Mouse (Mus musculus) myocyte (in vitro differentiated cells): ENCODE data around the gene Gnas. TPM values are rescaled to one million over a fixed set of nuclear protein-coding genes. Genes with fewer than 3 reads are reported as not detected.

Experiments
- H3K27me3 ChIP-seq: one replicate; pipeline ENCODE4 v1.6.1; 2011; ENCODE audit not compliant: control insufficient read depth, insufficient read depth, insufficient read length
- H3K36me3 ChIP-seq: one replicate; pipeline ENCODE4 v1.6.1; 2011; ENCODE audit not compliant: control insufficient read depth, insufficient read depth
- H3K4me2 ChIP-seq: one replicate; pipeline ENCODE4 v1.6.1; 2011; ENCODE audit warnings: low read depth, control low read depth
- H3K4me3 ChIP-seq: one replicate; pipeline ENCODE4 v1.5.1; 2011; ENCODE audit warnings: mild to moderate bottlenecking, control low read depth, moderate library complexity
- H3K79me2 ChIP-seq: one replicate; pipeline ENCODE4 v1.6.1; 2011; ENCODE audit not compliant: control insufficient read depth, insufficient read depth
- H3ac ChIP-seq: one replicate; pipeline ENCODE4 v1.6.1; 2011; ENCODE audit not compliant: control insufficient read depth, insufficient read length
- CEBPB ChIP-seq: IDR thresholded peaks from 2 replicates; pipeline ENCODE4 v1.6.1; 2011; ENCODE audit warnings: mild to moderate bottlenecking, moderate library complexity; ENCODE audit not compliant: poor library complexity, insufficient read depth, severe bottlenecking
- E2F4 ChIP-seq: IDR thresholded peaks from one replicate; pipeline ENCODE4 v1.6.1; 2011; ENCODE audit warnings: mild to moderate bottlenecking, control low read depth, moderate library complexity; ENCODE audit not compliant: insufficient read depth
- MAX ChIP-seq: IDR thresholded peaks from one replicate; pipeline ENCODE4 v1.6.1; 2011; ENCODE audit warnings: low read depth, mild to moderate bottlenecking, control low read depth
- MYOD1 ChIP-seq, 3 experiments: IDR thresholded peaks; one replicate each; pipeline ENCODE4 v1.6.1; 2011; ENCODE audit warnings: control low read depth in 2 of 3, low read depth in 2 of 3, mild to moderate bottlenecking in 2 of 3, moderate library complexity in 1 of 3; ENCODE audit not compliant: insufficient read length in 2 of 3, control insufficient read depth in 1 of 3
- MYOG ChIP-seq, 3 experiments: IDR thresholded peaks; one replicate each; pipeline ENCODE4 v1.6.1; 2011; ENCODE audit warnings: control low read depth in 2 of 3, low read depth in 2 of 3, mild to moderate bottlenecking in 2 of 3; ENCODE audit not compliant: insufficient read length in 2 of 3, control insufficient read depth in 1 of 3, insufficient read depth in 1 of 3
- POLR2A ChIP-seq: IDR thresholded peaks from one replicate; pipeline ENCODE4 v1.6.1; 2011; ENCODE audit warnings: low read depth, mild to moderate bottlenecking, control low read depth, moderate library complexity; ENCODE audit not compliant: insufficient read length
- POLR2AphosphoS2 ChIP-seq: IDR thresholded peaks from one replicate; pipeline ENCODE4 v1.6.1; 2011; ENCODE audit warnings: low read depth, control low read depth; ENCODE audit not compliant: insufficient read length
- REST ChIP-seq: IDR thresholded peaks from one replicate; pipeline ENCODE4 v1.6.1; 2011; ENCODE audit warnings: mild to moderate bottlenecking, control low read depth, moderate library complexity; ENCODE audit not compliant: insufficient read depth, insufficient read length
- SRF ChIP-seq: IDR thresholded peaks from one replicate; pipeline ENCODE4 v1.6.1; 2011; ENCODE audit warnings: low read depth; ENCODE audit not compliant: control insufficient read depth, insufficient read length
- TCF12 ChIP-seq: IDR thresholded peaks from one replicate; pipeline ENCODE4 v1.6.1; 2011; ENCODE audit warnings: mild to moderate bottlenecking, control low read depth; ENCODE audit not compliant: poor library complexity, insufficient read depth, severe bottlenecking
- TCF3 ChIP-seq: IDR thresholded peaks from one replicate; pipeline ENCODE4 v1.6.1; 2011; ENCODE audit warnings: low read depth, control low read depth; ENCODE audit not compliant: insufficient read length
- USF1 ChIP-seq: IDR thresholded peaks from one replicate; pipeline ENCODE4 v1.6.1; 2011; ENCODE audit warnings: low read depth, mild to moderate bottlenecking, control low read depth, moderate library complexity
- polyA plus RNA-seq: library from polyadenylated mRNA; unstranded; fragments of >200 nt; fragmentation: generic; extraction: Trizol; gene quantifications from one replicate; pipeline ENCODE4 v1.2.1, GENCODE M21; 2012; ENCODE audit warnings: missing spikeins

Gene Gnas
- polyA plus RNA-seq, 1 experiment: 1,706 TPM

DNA sequence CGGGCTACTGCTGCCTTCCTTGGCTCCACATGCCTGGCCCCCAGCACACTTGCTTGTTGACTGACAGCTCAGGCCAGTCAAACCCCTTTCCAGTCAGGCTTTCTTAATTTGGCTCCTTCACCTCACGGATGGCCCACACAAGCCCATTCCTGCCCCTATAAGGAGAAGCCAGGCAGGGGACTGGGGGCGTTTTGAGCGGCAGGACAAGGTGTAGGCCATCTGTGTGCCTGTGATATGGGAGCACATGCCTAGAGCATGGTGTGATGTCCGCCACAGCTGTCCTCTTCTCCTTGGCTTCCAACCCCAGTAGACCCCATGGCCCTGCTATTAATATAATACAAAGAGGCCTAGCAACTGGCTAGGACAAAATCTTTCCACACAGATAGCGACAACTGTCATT is 12.7 kb upstream of the Gnas start:
- H3K4me2 ChIP-seq: no peak overlapping the region
- no peak for TF ChIP-seq E2F4
- TF ChIP-seq USF1: no peak
- peak; percentile 57 to 93 (median 89) for TF ChIP-seq MYOD1 (IDR thresholded peaks at IDR 0.05; ENCODE audit: control insufficient read depth in 1 of 3, insufficient read length in 2 of 3, low read depth in 2 of 3)
- TF ChIP-seq MAX: no peak
- TF ChIP-seq TCF12: no peak
- TF ChIP-seq POLR2AphosphoS2: no peak
- no peak for TF ChIP-seq POLR2A
- TF ChIP-seq SRF: peak; percentile 95
- TF ChIP-seq MYOG (IDR thresholded peaks at IDR 0.05; ENCODE audit: control insufficient read depth in 1 of 3, insufficient read depth in 1 of 3, insufficient read length in 2 of 3, low read depth in 2 of 3): peak; percentile 58 to 78 (median 74)
- no peak for TF ChIP-seq CEBPB
- no peak for TF ChIP-seq REST
- TF ChIP-seq TCF3: peak; percentile 90
- H3K79me2 ChIP-seq: peaks cover 2% of the 10 kb centered on the region
- H3K36me3 ChIP-seq: no peaks in the 10 kb centered on the region
- no peaks in the 10 kb centered on the region for H3K27me3 ChIP-seq
- H3K4me3 ChIP-seq: no peak overlapping the region
- no peak overlapping the region for H3ac ChIP-seq

DNA sequence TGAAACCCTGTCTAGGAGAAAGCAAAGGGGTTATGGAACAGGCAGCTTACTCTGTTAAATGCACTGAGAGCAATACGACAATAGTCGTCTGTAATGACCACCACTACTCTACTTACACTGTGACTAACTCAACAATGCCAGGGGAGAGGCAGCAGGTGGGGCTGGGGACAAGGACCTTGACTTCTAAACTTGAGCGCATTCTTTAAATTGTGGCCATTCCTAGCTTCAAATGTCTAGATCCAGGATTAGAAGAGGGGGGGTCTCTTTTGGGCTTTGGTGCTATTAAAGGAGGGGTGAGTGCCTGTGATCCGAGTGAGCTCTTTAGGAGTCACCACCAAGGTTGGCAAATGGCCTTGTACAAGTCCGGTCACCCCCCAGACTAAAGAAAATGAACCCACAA is 11.0 kb upstream of the Gnas start:
- Histone ChIP-seq H3K4me3 (no peak overlapping the region), H3K36me3 (no peaks in the 10 kb centered on the region), H3K27me3 (no peaks in the 10 kb centered on the region), H3K79me2 (peaks cover 2% of the 10 kb centered on the region), H3K4me2 (no peak overlapping the region), H3ac (no peak overlapping the region)
- TF ChIP-seq MYOD1 (IDR thresholded peaks at IDR 0.05; ENCODE audit: control insufficient read depth in 1 of 3, insufficient read length in 2 of 3, low read depth in 2 of 3) (peak in 1 of 3 experiments; percentile 33), POLR2A (no peak), MAX (no peak), MYOG (IDR thresholded peaks at IDR 0.05; ENCODE audit: control insufficient read depth in 1 of 3, insufficient read depth in 1 of 3, insufficient read length in 2 of 3, low read depth in 2 of 3) (no peak)

DNA sequence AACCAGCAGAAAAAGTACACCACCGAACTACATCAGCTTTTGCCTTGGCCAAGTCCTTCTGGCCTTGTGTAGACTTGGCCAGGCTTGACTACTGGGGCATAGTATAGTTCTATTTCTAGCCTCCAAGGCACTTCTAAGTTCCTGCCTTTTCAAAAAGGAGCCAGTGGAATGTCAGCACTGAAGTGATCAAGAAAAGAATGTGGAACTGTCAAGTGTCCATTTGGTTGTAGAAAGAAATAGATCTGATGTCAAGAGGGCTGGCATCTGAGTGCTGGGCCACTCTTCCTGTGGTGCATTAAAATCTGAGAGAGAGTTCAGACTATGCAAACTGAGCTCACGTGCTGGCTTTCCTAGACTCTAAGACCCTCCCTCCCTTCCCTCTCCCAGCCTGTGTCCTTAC is 10.2 kb upstream of the Gnas start:
- H3K27me3 ChIP-seq: no peaks in the 10 kb centered on the region
- H3K4me3 ChIP-seq: no peak overlapping the region
- TF ChIP-seq CEBPB: no peak
- no peak for TF ChIP-seq POLR2AphosphoS2
- no peak for TF ChIP-seq TCF12
- TF ChIP-seq MYOD1 (IDR thresholded peaks at IDR 0.05; ENCODE audit: control insufficient read depth in 1 of 3, insufficient read length in 2 of 3, low read depth in 2 of 3): no peak
- TF ChIP-seq POLR2A: no peak
- no peak for TF ChIP-seq MAX
- TF ChIP-seq E2F4: no peak
- TF ChIP-seq SRF: no peak
- TF ChIP-seq USF1: no peak
- no peak for TF ChIP-seq TCF3
- TF ChIP-seq REST: no peak
- TF ChIP-seq MYOG (IDR thresholded peaks at IDR 0.05; ENCODE audit: control insufficient read depth in 1 of 3, insufficient read depth in 1 of 3, insufficient read length in 2 of 3, low read depth in 2 of 3): no peak
- H3K4me2 ChIP-seq: no peak overlapping the region
- no peak overlapping the region for H3ac ChIP-seq
- peaks cover 2% of the 10 kb centered on the region for H3K79me2 ChIP-seq
- H3K36me3 ChIP-seq: no peaks in the 10 kb centered on the region

DNA sequence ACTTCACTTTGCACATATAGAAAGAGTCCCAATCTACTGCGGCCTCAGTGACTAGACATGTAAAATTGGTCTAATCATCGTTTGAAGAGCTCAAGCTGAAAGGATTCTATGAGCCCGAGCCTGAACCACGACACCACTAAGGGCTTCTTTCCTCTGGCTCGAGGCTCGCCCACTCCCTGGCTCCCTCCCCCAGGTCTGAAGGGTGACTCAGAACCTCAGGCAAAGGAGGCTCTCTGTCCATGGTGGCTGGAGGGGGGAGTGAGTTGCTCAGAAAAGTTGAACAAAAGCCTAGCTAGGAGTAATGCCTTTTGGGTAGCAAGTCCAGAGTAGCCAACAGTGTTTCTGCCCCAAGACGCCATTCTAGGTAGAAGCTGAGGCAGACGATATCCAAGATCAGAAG is 4.3 kb upstream of the Gnas start:
- Histone ChIP-seq H3K4me3 (no peak overlapping the region), H3K4me2 (no peak overlapping the region), H3K36me3 (no peaks in the 10 kb centered on the region), H3K79me2 (no peaks in the 10 kb centered on the region), H3K27me3 (no peaks in the 10 kb centered on the region), H3ac (no peak overlapping the region)
- TF ChIP-seq MYOG (IDR thresholded peaks at IDR 0.05; ENCODE audit: control insufficient read depth in 1 of 3, insufficient read depth in 1 of 3, insufficient read length in 2 of 3, low read depth in 2 of 3) (no peak), TCF3 (no peak)

DNA sequence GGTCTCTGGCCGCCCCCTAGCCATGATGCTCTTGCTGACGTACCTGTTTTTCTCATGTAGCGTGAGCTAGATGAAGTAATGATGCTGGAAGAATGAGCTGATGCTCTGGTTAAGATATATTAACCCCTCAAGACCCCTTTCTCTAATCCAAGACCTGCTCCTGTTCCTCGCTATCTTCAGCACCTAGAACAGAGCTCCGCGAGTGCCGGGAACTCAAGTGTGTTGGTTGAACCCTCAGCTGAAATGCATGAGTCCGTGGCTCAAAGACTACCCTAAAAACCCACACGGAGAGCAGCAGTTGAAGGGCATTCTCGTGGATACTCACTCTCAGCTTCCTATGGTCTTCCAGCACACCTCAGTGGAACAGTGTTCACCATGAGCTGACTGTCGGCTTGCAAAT is 779 bp upstream of the Gnas start:
- Histone ChIP-seq H3K27me3 (no peaks in the 10 kb centered on the region), H3K4me2 (no peak overlapping the region), H3K79me2 (peaks cover 6% of the 10 kb centered on the region), H3K4me3 (no peak overlapping the region), H3K36me3 (peaks cover under 1% of the 10 kb centered on the region), H3ac (no peak overlapping the region)
- TF ChIP-seq E2F4 (no peak), POLR2A (no peak)
